In genomic region chr2:32724832-32725790, GRCm38 (mm10) we compare ENCODE assay signal across 16 mouse cellular contexts. TPM values are rescaled to one million over a fixed set of nuclear protein-coding genes. Genes with fewer than 3 reads are reported as not detected.
DNase-seq lines count a peak whose midpoint lies in the region; ATAC-seq lines count a peak whose summit lies in the region.
"Had no signal": no experiment of that assay in that cellular context is flagged by ENCODE, and none has a peak within 500 bp of the region (broad histone marks: within the 10 kb centered on the region; RNA-seq: fewer than 3 reads in every experiment).

No protein-coding gene starts in this region.

- H3K36me3 ChIP-seq in forebrain, embryonic 10.5 days (replicated peaks) = no peaks in the 10 kb centered on the region
- no peaks in the 10 kb centered on the region for H3K36me3 ChIP-seq in forebrain, embryonic 11.5 days (ENCODE audit: control insufficient read depth, insufficient read depth, low read length)
- no peaks in the 10 kb centered on the region for H3K36me3 ChIP-seq in lung, embryonic 16.5 days (ENCODE audit: control insufficient read depth, insufficient read depth, low read length)
- H3K36me3 ChIP-seq: embryonic facial prominence, embryonic 15.5 days had no signal

- H3K4me3 ChIP-seq in forebrain, embryonic 10.5 days = no peak overlapping the region
- no peak overlapping the region for H3K4me3 ChIP-seq in forebrain, embryonic 11.5 days (ENCODE audit: low read depth, low read length)
- no peak overlapping the region for H3K4me3 ChIP-seq in lung, embryonic 16.5 days (ENCODE audit: low read length)
- H3K4me3 ChIP-seq: embryonic facial prominence, embryonic 15.5 days had no signal

- WGBS in forebrain, embryonic 10.5 days = 87% methylated on average over 16 of the region's 16 CpGs
- whole genome bisulfite sequencing in forebrain, embryonic 11.5 days = 84% methylated on average over 16 of the region's 16 CpGs
- 57% methylated on average over 16 of the region's 16 CpGs for WGBS in lung, embryonic 16.5 days

- H3K4me1 ChIP-seq in forebrain, embryonic 10.5 days = peaks cover 45% of the 10 kb centered on the region
- no peaks in the 10 kb centered on the region for H3K4me1 ChIP-seq in forebrain, embryonic 11.5 days (replicated peaks; ENCODE audit: control insufficient read depth, insufficient read depth, low read length)
- peaks cover 16% of the 10 kb centered on the region for H3K4me1 ChIP-seq in lung, embryonic 16.5 days (replicated peaks; ENCODE audit: control insufficient read depth, insufficient read depth, low read length)

- H3K27ac ChIP-seq in forebrain, embryonic 10.5 days = peak overlapping the region; percentile 40; the same call in 1 of the 2 replicates
- no peak overlapping the region for H3K27ac ChIP-seq in forebrain, embryonic 11.5 days (ENCODE audit: low read depth, low read length)
- H3K27ac ChIP-seq in lung, embryonic 16.5 days (ENCODE audit: low read length) = peak overlapping the region; percentile 54
- H3K27ac ChIP-seq: embryonic facial prominence, embryonic 15.5 days; liver, embryonic 14.5 days had no signal

- ATAC-seq in forebrain, embryonic 11.5 days (replicated peaks; ENCODE audit: low FRiP score) = no peak
- no peak for ATAC-seq in lung, embryonic 16.5 days (ENCODE audit: low read depth)

- H3K4me2 ChIP-seq in forebrain, embryonic 11.5 days (ENCODE audit: low read depth, low read length, severe bottlenecking) = no peak overlapping the region
- H3K4me2 ChIP-seq in lung, embryonic 16.5 days (ENCODE audit: low read depth, low read length) = no peak overlapping the region
- H3K4me2 ChIP-seq: embryonic facial prominence, embryonic 15.5 days had no signal

- H3K9ac ChIP-seq in forebrain, embryonic 11.5 days (ENCODE audit: low read length) = no peak overlapping the region
- H3K9ac ChIP-seq in lung, embryonic 16.5 days (ENCODE audit: low read length) = no peak overlapping the region
- H3K9ac ChIP-seq: embryonic facial prominence, embryonic 15.5 days; liver, embryonic 14.5 days had no signal

- no peak for DNase-seq in forebrain, embryonic 10.5 days (ENCODE audit: extremely low spot score, low spot score)
- no peak for DNase-seq in forebrain, embryonic 11.5 days (ENCODE audit: low spot score)
- DNase-seq in lung, postnatal 36 days = no peak
- DNase-seq in kidney, postnatal 14 days = peak; percentile 78
- peak; percentile 67 for DNase-seq in thymus, postnatal 25 days
- no peak for DNase-seq in gastrocnemius, postnatal 4 days (ENCODE audit: low spot score in 2 of 2)
- no peak for DNase-seq in embryo, embryonic 10.5 days (ENCODE audit: low spot score)
- DNase-seq: B cell, adult 2 months; cerebellum, postnatal 25 days; gastrocnemius, postnatal 25 days; heart, postnatal 36 days had no signal

- H3K9me3 ChIP-seq in forebrain, embryonic 10.5 days = no peaks in the 10 kb centered on the region
- H3K9me3 ChIP-seq in forebrain, embryonic 11.5 days (ENCODE audit: control insufficient read depth, low read length) = no peaks in the 10 kb centered on the region
- no peaks in the 10 kb centered on the region for H3K9me3 ChIP-seq in lung, embryonic 16.5 days (ENCODE audit: control insufficient read depth, low read length)
- H3K9me3 ChIP-seq: embryonic facial prominence, embryonic 15.5 days had no signal

- H3K27me3 ChIP-seq in forebrain, embryonic 10.5 days (ENCODE audit: poor library complexity, severe bottlenecking) = peaks cover 6% of the 10 kb centered on the region; the same call in 1 of the 2 replicates
- no peaks in the 10 kb centered on the region for H3K27me3 ChIP-seq in forebrain, embryonic 11.5 days (ENCODE audit: control insufficient read depth, insufficient read depth, low read length)
- H3K27me3 ChIP-seq in lung, embryonic 16.5 days (ENCODE audit: control insufficient read depth, insufficient read depth, low read depth, low read length) = no peaks in the 10 kb centered on the region
- H3K27me3 ChIP-seq: embryonic facial prominence, embryonic 15.5 days had no signal

RNA-seq across cellular contexts. Expression of gene Sh2d3c, which starts 4.3 kb away (rescaled TPM):
- 28.6 and 30.2 TPM in 2 replicates for polyA plus RNA-seq in forebrain, embryonic 10.5 days (2016; fragmentation: Nextera tagmentation; extraction: Ambion mirVana)
- 33.2 and 33.7 TPM in 2 replicates for polyA plus RNA-seq in forebrain, embryonic 11.5 days (2014; fragmentation: Nextera tagmentation; extraction: Ambion mirVana)
- polyA plus RNA-seq in lung, embryonic 16.5 days (2015; fragmentation: Nextera tagmentation; extraction: Ambion mirVana) = 43.2 and 46.2 TPM in 2 replicates
- 10 to 100 TPM; 18.4 TPM for total RNA-seq in gastrocnemius, postnatal 4 days (2021)

RNA-seq across cellular contexts. Expression of gene Cdk9, which starts 12.2 kb away (rescaled TPM):
- polyA plus RNA-seq in forebrain, embryonic 10.5 days (2016; fragmentation: Nextera tagmentation; extraction: Ambion mirVana) = 135 and 139 TPM in 2 replicates
- polyA plus RNA-seq in forebrain, embryonic 11.5 days (2014; fragmentation: Nextera tagmentation; extraction: Ambion mirVana) = 79.2 and 95.7 TPM in 2 replicates
- polyA plus RNA-seq in lung, embryonic 16.5 days (2015; fragmentation: Nextera tagmentation; extraction: Ambion mirVana) = 77.2 and 85.1 TPM in 2 replicates
- total RNA-seq in gastrocnemius, postnatal 4 days (2021) = 10 to 100 TPM; 49.3 to 55.2 TPM

RNA-seq across cellular contexts. Expression of gene 6330409D20Rik, which starts 15.7 kb away (rescaled TPM):
- 0.69 and 1.2 TPM in 2 replicates for polyA plus RNA-seq in forebrain, embryonic 10.5 days (2016; fragmentation: Nextera tagmentation; extraction: Ambion mirVana)
- polyA plus RNA-seq in forebrain, embryonic 11.5 days (2014; fragmentation: Nextera tagmentation; extraction: Ambion mirVana) = 2.1 and 2.3 TPM in 2 replicates
- 0.34 and 0.43 TPM in 2 replicates for polyA plus RNA-seq in lung, embryonic 16.5 days (2015; fragmentation: Nextera tagmentation; extraction: Ambion mirVana)
- total RNA-seq in gastrocnemius, postnatal 4 days (2021) = not detected
- total RNA-seq: gastrocnemius, postnatal 25 days; heart, postnatal 36 days; megakaryocyte, adult 5-6 weeks had no signal
- polyA plus RNA-seq: large intestine, adult 2 months had no signal

RNA-seq across cellular contexts. Expression of gene Fpgs, which starts 21.2 kb away (rescaled TPM):
- polyA plus RNA-seq in forebrain, embryonic 10.5 days (2016; fragmentation: Nextera tagmentation; extraction: Ambion mirVana) = 27.4 and 29.5 TPM in 2 replicates
- polyA plus RNA-seq in forebrain, embryonic 11.5 days (2014; fragmentation: Nextera tagmentation; extraction: Ambion mirVana) = 21.9 and 22.3 TPM in 2 replicates
- 22.0 and 25.5 TPM in 2 replicates for polyA plus RNA-seq in lung, embryonic 16.5 days (2015; fragmentation: Nextera tagmentation; extraction: Ambion mirVana)
- total RNA-seq in gastrocnemius, postnatal 4 days (2021) = 10 to 100 TPM; 18.7 to 22.4 TPM

RNA-seq across cellular contexts. Expression of gene Tor2a, which starts 31.9 kb away (rescaled TPM):
- polyA plus RNA-seq in forebrain, embryonic 10.5 days (2016; fragmentation: Nextera tagmentation; extraction: Ambion mirVana) = 54.0 and 54.9 TPM in 2 replicates
- polyA plus RNA-seq in forebrain, embryonic 11.5 days (2014; fragmentation: Nextera tagmentation; extraction: Ambion mirVana) = 56.8 and 68.3 TPM in 2 replicates
- polyA plus RNA-seq in lung, embryonic 16.5 days (2015; fragmentation: Nextera tagmentation; extraction: Ambion mirVana) = 61.7 and 63.5 TPM in 2 replicates
- total RNA-seq in gastrocnemius, postnatal 4 days (2021) = 10 to 100 TPM; 17.8 to 22.4 TPM

Comparison
In these comparisons a context has a peak if more than half of its experiments do, and no peak if none do; other contexts are left out.
1. DNase-seq: peak in kidney, postnatal 14 days (single experiment) and thymus, postnatal 25 days (single experiment); none in forebrain, embryonic 10.5 days (single experiment), forebrain, embryonic 11.5 days (single experiment), lung, postnatal 36 days (single experiment), gastrocnemius, postnatal 4 days (0 of 2) and embryo, embryonic 10.5 days (single experiment).